Mouse (Mus musculus) heart, adult 2 months (tissue): ENCODE results near the gene Rxra. TPM values are rescaled to one million over a fixed set of nuclear protein-coding genes. Genes with fewer than 3 reads are reported as not detected.

Source experiments
- DNase-seq, 2 experiments: peaks; one replicate each; pipeline ENCODE4 v3.0.0; 2021
- H3K27ac ChIP-seq: fragments of 200-600 bp; 2 replicates; pipeline ENCODE4 v1.8.1; 2022
- H3K27me3 ChIP-seq: fragments of 200-500 bp; 2 replicates; pipeline ENCODE4 v1.6.1; 2012; ENCODE audit warnings: mild to moderate bottlenecking, low read length, inconsistent platforms, mixed read lengths; ENCODE audit not compliant: control insufficient read depth, insufficient read depth
- H3K36me3 ChIP-seq: fragments of 200-500 bp; 2 replicates; pipeline ENCODE4 v1.6.1; 2012; ENCODE audit warnings: low read length, inconsistent platforms; ENCODE audit not compliant: control insufficient read depth, insufficient read depth
- H3K4me1 ChIP-seq: fragments of 200-500 bp; 2 replicates; pipeline ENCODE4 v1.6.1; 2011; ENCODE audit warnings: low read length; ENCODE audit not compliant: control insufficient read depth, insufficient read depth
- H3K4me3 ChIP-seq: fragments of 200-600 bp; 2 replicates; pipeline ENCODE4 v1.8.1; 2022
- H3K79me2 ChIP-seq: fragments of 200-500 bp; replicated peaks from 2 replicates; pipeline ENCODE4 v1.6.1; 2012; ENCODE audit warnings: mild to moderate bottlenecking, inconsistent platforms, low read length, moderate library complexity, mixed read lengths; ENCODE audit not compliant: control insufficient read depth, insufficient read depth
- H3K9ac ChIP-seq: fragments of 200-500 bp; 2 replicates; pipeline ENCODE4 v1.6.1; 2012; ENCODE audit warnings: low read depth, mild to moderate bottlenecking, control low read depth, inconsistent platforms, low read length, mixed read lengths
- CTCF ChIP-seq: fragments of 200-600 bp; IDR thresholded peaks from 2 replicates; pipeline ENCODE4 v1.8.1; 2022; ENCODE audit warnings: antibody characterized with exemption, mild to moderate bottlenecking, moderate library complexity
- EP300 ChIP-seq: fragments of 200-500 bp; IDR thresholded peaks from 2 replicates; pipeline ENCODE4 v1.6.1; 2011; ENCODE audit warnings: low read depth, low read length, control low read depth; ENCODE audit not compliant: insufficient read depth
- POLR2A ChIP-seq: fragments of 200-500 bp; IDR thresholded peaks from 2 replicates; pipeline ENCODE4 v1.6.1; 2011; ENCODE audit warnings: mild to moderate bottlenecking, low read depth, low read length, control low read depth; ENCODE audit not compliant: insufficient read depth
- WGBS: fragments of 180-500 bp; shearing (Covaris S2); methylation state at CpG from one replicate; pipeline ENCODE4 v1.1.7; 2018; 5-methylcytosine and 5-hydroxymethylcytosine counted together
- intact Hi-C: fragments of 180-260 bp; cut with DNase I; formaldehyde crosslinking; loops from one replicate; pipeline ENCODE4 v1.15.1; 2025
- polyA plus RNA-seq: library from polyadenylated mRNA; depleted of rRNA; stranded (reverse); fragments of >200 nt; gene quantifications from 2 replicates; pipeline ENCODE4 v1.2.3, GENCODE M21; 2012
- total RNA-seq, 2 experiments: library from RNA; stranded (reverse); gene quantifications; 2 replicates each; pipeline ENCODE4 v1.2.3; 2021

Gene Rxra
- total and polyA plus RNA-seq, 3 experiments: 45.1 to 52.6 (median 52.0) TPM

- Histone ChIP-seq H3K27ac (no peak overlapping the region), H3K36me3 (no peaks in the 10 kb centered on the region), H3K4me1 (peaks cover 13% of the 10 kb centered on the region), H3K79me2 (no peaks in the 10 kb centered on the region), H3K4me3 (no peak overlapping the region), H3K9ac (no peak overlapping the region), H3K27me3 (no peaks in the 10 kb centered on the region)
- WGBS: 57% methylated on average over 6 of the region's 6 CpGs
- no peak for DNase-seq
- no peak for TF ChIP-seq EP300
- TF ChIP-seq POLR2A: no peak
- TF ChIP-seq CTCF: no peak
- intact Hi-C loops: no loop called here
Measured at GRCm38 (mm10) chr2:27778289-27778688, 102.0 kb downstream of the Rxra start.

- no peaks in the 10 kb centered on the region for H3K79me2 ChIP-seq
- no peak overlapping the region for H3K27ac ChIP-seq
- no peak overlapping the region for H3K9ac ChIP-seq
- no peaks in the 10 kb centered on the region for H3K27me3 ChIP-seq
- H3K4me3 ChIP-seq: no peak overlapping the region
- peaks cover 9% of the 10 kb centered on the region for H3K4me1 ChIP-seq
- TF ChIP-seq CTCF (no peak), POLR2A (no peak), EP300 (no peak)
- peak in 1 of 2 experiments; percentile 67 for DNase-seq
- intact Hi-C loops: no loop called here
- no peaks in the 10 kb centered on the region for H3K36me3 ChIP-seq
- 75% methylated on average over 9 of the region's 9 CpGs for WGBS
Measured at GRCm38 (mm10) chr2:27779291-27779866, 103.1 kb downstream of the Rxra start.

- DNase-seq: no peak
- no peaks in the 10 kb centered on the region for H3K27me3 ChIP-seq
- no peaks in the 10 kb centered on the region for H3K36me3 ChIP-seq
- no peak overlapping the region for H3K4me3 ChIP-seq
- intact Hi-C loops: no loop called here
- no peak overlapping the region for H3K9ac ChIP-seq
- no peaks in the 10 kb centered on the region for H3K79me2 ChIP-seq
- H3K4me1 ChIP-seq: peaks cover 3% of the 10 kb centered on the region; the same call in 1 of the 2 replicates
- no peak for TF ChIP-seq POLR2A
- no peak for TF ChIP-seq CTCF
- H3K27ac ChIP-seq: no peak overlapping the region
- 88% methylated on average over 7 of the region's 7 CpGs for WGBS
Measured at GRCm38 (mm10) chr2:27780162-27780561, 103.9 kb downstream of the Rxra start.

- TF ChIP-seq EP300 (no peak), POLR2A (no peak), CTCF (no peak)
- H3K4me1 ChIP-seq: no peaks in the 10 kb centered on the region
- no peak overlapping the region for H3K9ac ChIP-seq
- intact Hi-C loops: no loop called here
- no peak overlapping the region for H3K4me3 ChIP-seq
- WGBS: 84% methylated on average over 8 of the region's 8 CpGs
- no peaks in the 10 kb centered on the region for H3K36me3 ChIP-seq
- no peaks in the 10 kb centered on the region for H3K79me2 ChIP-seq
- no peak for DNase-seq
- no peaks in the 10 kb centered on the region for H3K27me3 ChIP-seq
- H3K27ac ChIP-seq: peak overlapping the region; percentile 15; the same call in 1 of the 2 replicates
Measured at GRCm38 (mm10) chr2:27785363-27785762, 109.1 kb downstream of the Rxra start.

- Histone ChIP-seq H3K27ac (peak overlapping the region; percentile 15; the same call in 1 of the 2 replicates), H3K4me1 (no peaks in the 10 kb centered on the region), H3K27me3 (no peaks in the 10 kb centered on the region), H3K4me3 (no peak overlapping the region), H3K36me3 (no peaks in the 10 kb centered on the region), H3K79me2 (no peaks in the 10 kb centered on the region), H3K9ac (no peak overlapping the region)
- TF ChIP-seq CTCF: no peak
- TF ChIP-seq EP300: no peak
- no peak for TF ChIP-seq POLR2A
- DNase-seq: peak; percentile 59 to 71
- intact Hi-C loops: no loop called here
- 68% methylated on average over 6 of the region's 6 CpGs for WGBS
Measured at GRCm38 (mm10) chr2:27785973-27786417, 109.8 kb downstream of the Rxra start.

- intact Hi-C loops: no loop called here
- WGBS: 88% methylated on average over 4 of the region's 4 CpGs
- no peak overlapping the region for H3K27ac ChIP-seq
- DNase-seq: no peak
- TF ChIP-seq EP300 (no peak), POLR2A (no peak), CTCF (no peak)
- no peaks in the 10 kb centered on the region for H3K27me3 ChIP-seq
- H3K36me3 ChIP-seq: no peaks in the 10 kb centered on the region
- no peak overlapping the region for H3K4me3 ChIP-seq
- no peak overlapping the region for H3K9ac ChIP-seq
- H3K4me1 ChIP-seq: no peaks in the 10 kb centered on the region
- no peaks in the 10 kb centered on the region for H3K79me2 ChIP-seq
Measured at GRCm38 (mm10) chr2:27791571-27791970, 115.3 kb downstream of the Rxra start.
